Mouse (Mus musculus) liver, embryonic 16.5 days (tissue): Measurements from ENCODE around the gene Aldh1b1. TPM values are rescaled to one million over a fixed set of nuclear protein-coding genes. Genes with fewer than 3 reads are reported as not detected.
A peak's percentile ranks its signal among the peaks of the same experiment; 100 is the strongest.

Experiments
- ATAC-seq: fragments of 200-750 bp; cut with Nextera tagmentation; 2 replicates; pipeline ENCODE4 v1.8.0; 2017; ENCODE audit warnings: low read depth, mild to moderate bottlenecking, moderate number of reproducible peaks, moderate library complexity
- H3K27ac ChIP-seq: fragments of 300-500 bp; sonication (generic); 2 replicates; pipeline ENCODE4 v1.5.1; 2014; ENCODE audit warnings: mild to moderate bottlenecking, low read length
- H3K27me3 ChIP-seq: fragments of 300-500 bp; sonication (generic); 2 replicates; pipeline ENCODE4 v1.6.1; 2014; ENCODE audit warnings: low read depth, low read length, mixed read lengths; ENCODE audit not compliant: control insufficient read depth, insufficient read depth
- H3K36me3 ChIP-seq: fragments of 300-500 bp; sonication (generic); 2 replicates; pipeline ENCODE4 v1.6.1; 2014; ENCODE audit warnings: mild to moderate bottlenecking; ENCODE audit not compliant: control insufficient read depth, insufficient read depth
- H3K4me1 ChIP-seq: fragments of 300-500 bp; sonication (generic); 2 replicates; pipeline ENCODE4 v1.6.1; 2014; ENCODE audit warnings: low read depth, low read length, mixed read lengths; ENCODE audit not compliant: control insufficient read depth
- H3K4me2 ChIP-seq: fragments of 300-500 bp; sonication (generic); 2 replicates; pipeline ENCODE4 v1.6.1; 2014; ENCODE audit warnings: low read depth, low read length, mixed read lengths
- H3K4me3 ChIP-seq: fragments of 300-500 bp; sonication (generic); 2 replicates; pipeline ENCODE4 v1.5.1; 2014; ENCODE audit warnings: low read depth, mild to moderate bottlenecking, low read length
- H3K9ac ChIP-seq: fragments of 300-500 bp; sonication (generic); 2 replicates; pipeline ENCODE4 v1.6.1; 2014; ENCODE audit warnings: low read depth, low read length
- H3K9me3 ChIP-seq: fragments of 300-500 bp; sonication (generic); replicated peaks from 2 replicates; pipeline ENCODE4 v1.6.1; 2016; ENCODE audit warnings: low read length; ENCODE audit not compliant: control insufficient read depth
- WGBS: fragments of 180-500 bp; shearing (Covaris S2); extraction: QIAGEN DNeasy Blood & Tissue Kit; methylation state at CpG from one replicate; pipeline ENCODE4 v1.1.7; 2014; ENCODE audit not compliant: insufficient replicate concordance; 5-methylcytosine and 5-hydroxymethylcytosine counted together
- polyA plus RNA-seq: library from polyadenylated mRNA; unstranded; fragments of >200 nt; fragmentation: Nextera tagmentation; extraction: Ambion mirVana; gene quantifications from 2 replicates; pipeline ENCODE4 v1.2.1, GENCODE M21; 2015

The Aldh1b1 gene
- polyA plus RNA-seq, 1 experiment from 2014 or later = 114 TPM

- 31% methylated on average over 4 of the region's 4 CpGs for WGBS
Measured at GRCm38 (mm10) chr4:45818814-45819207, 20.0 kb downstream of the Aldh1b1 start.

DNA sequence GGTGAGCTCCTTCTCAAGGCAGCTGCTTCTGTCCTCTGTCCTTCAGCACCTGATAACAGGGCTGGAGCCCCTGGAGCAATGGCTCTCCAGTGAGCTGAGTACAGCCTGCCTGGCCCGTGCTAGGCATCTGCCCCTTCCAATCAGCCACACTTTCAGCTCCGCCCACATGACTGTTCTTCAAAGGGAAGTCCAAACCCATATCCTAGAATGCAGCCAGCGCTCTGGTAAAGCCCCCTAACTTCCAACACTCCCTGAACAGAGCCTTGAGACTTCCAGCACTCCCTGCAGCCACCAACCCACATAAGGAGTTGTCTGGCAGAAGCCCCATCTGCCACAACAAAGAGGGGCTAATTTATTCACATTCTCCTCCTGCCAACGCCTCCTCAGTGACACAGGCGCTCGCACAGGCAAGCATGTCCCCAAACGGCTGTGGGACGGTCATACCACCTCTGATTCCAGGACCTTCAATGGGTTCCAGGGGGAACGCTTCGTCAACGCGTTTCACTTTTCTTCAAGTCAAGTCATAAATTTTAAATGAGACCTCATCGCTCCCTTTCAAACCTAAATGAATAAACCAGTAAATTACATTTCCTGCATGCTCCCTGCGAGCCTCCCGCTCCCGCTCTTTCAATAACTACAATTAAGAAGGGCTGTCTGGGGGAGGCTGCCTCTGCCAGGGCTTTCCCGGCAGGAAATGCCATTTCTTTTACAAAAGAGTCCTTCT lies 20.5 kb downstream of the Aldh1b1 start:
- ATAC-seq = no peak
- 4% methylated on average over 17 of the region's 17 CpGs for WGBS
- H3K27ac ChIP-seq = no peak overlapping the region
- no peaks in the 10 kb centered on the region for H3K9me3 ChIP-seq
- peaks cover 13% of the 10 kb centered on the region for H3K27me3 ChIP-seq
- H3K4me1 ChIP-seq = no peaks in the 10 kb centered on the region
- no peak overlapping the region for H3K4me3 ChIP-seq
- no peaks in the 10 kb centered on the region for H3K36me3 ChIP-seq
- H3K9ac ChIP-seq = no peak overlapping the region
- H3K4me2 ChIP-seq = peak overlapping the region; percentile 0; the same call in 1 of the 2 replicates

More at GRCm38 (mm10) chr4:45818814-45819207, 20.0 kb downstream of the Aldh1b1 start:
- H3K4me3 ChIP-seq = no peak overlapping the region
- H3K4me1 ChIP-seq = no peaks in the 10 kb centered on the region
- H3K9me3 ChIP-seq = no peaks in the 10 kb centered on the region
- ATAC-seq = no peak
- H3K27me3 ChIP-seq = peaks cover 7% of the 10 kb centered on the region
- no peak overlapping the region for H3K27ac ChIP-seq
- no peak overlapping the region for H3K9ac ChIP-seq
- H3K4me2 ChIP-seq = peak overlapping the region; percentile 0; the same call in 1 of the 2 replicates
- no peaks in the 10 kb centered on the region for H3K36me3 ChIP-seq

- Histone ChIP-seq H3K4me1 (no peaks in the 10 kb centered on the region), H3K9ac (no peak overlapping the region), H3K27ac (no peak overlapping the region), H3K9me3 (no peaks in the 10 kb centered on the region), H3K27me3 (peaks cover 22% of the 10 kb centered on the region), H3K36me3 (no peaks in the 10 kb centered on the region), H3K4me2 (no peak overlapping the region), H3K4me3 (no peak overlapping the region)
- WGBS = 31% methylated on average over 8 of the region's 8 CpGs
- no peak for ATAC-seq
Measured at GRCm38 (mm10) chr4:45820074-45820830, 21.4 kb downstream of the Aldh1b1 start.

DNA sequence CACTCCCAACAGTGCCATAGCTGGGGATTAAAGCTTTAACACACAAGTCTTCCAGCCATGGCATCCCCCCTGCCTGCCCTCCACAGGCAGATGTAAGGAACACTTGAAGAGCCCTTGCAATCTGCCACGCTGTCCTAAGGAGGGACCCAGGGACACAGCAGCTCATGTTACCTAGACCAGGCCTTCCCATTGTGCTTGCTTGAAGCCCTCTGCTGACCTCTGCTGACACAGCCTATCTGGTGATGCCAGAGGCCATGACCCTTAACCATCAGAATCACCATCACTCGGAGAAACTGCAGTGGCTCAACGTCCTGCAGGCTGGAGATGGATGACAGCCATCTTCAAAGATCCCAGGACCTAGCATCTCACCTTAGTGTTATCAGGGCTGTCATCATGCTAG lies 23.2 kb downstream of the Aldh1b1 start:
- Histone ChIP-seq H3K9me3 (no peaks in the 10 kb centered on the region), H3K4me3 (no peak overlapping the region), H3K4me1 (no peaks in the 10 kb centered on the region), H3K27ac (no peak overlapping the region), H3K9ac (no peak overlapping the region), H3K27me3 (peaks cover 39% of the 10 kb centered on the region), H3K4me2 (no peak overlapping the region), H3K36me3 (no peaks in the 10 kb centered on the region)
- no peak for ATAC-seq
- WGBS = 29% methylated on average over 3 of the region's 3 CpGs

GRCm38 (mm10) chr4:45822781-45823575 lies 24.2 kb downstream of the Aldh1b1 start:
- Histone ChIP-seq H3K27ac (no peak overlapping the region), H3K9me3 (no peaks in the 10 kb centered on the region), H3K4me1 (no peaks in the 10 kb centered on the region), H3K4me3 (no peak overlapping the region), H3K4me2 (no peak overlapping the region), H3K9ac (no peak overlapping the region), H3K36me3 (no peaks in the 10 kb centered on the region), H3K27me3 (peaks cover 47% of the 10 kb centered on the region)
- ATAC-seq = no peak
- 37% methylated on average over 11 of the region's 11 CpGs for WGBS

- WGBS = 8% methylated on average over 10 of the region's 10 CpGs
- H3K4me1 ChIP-seq = no peaks in the 10 kb centered on the region
- H3K4me2 ChIP-seq = no peak overlapping the region
- no peak overlapping the region for H3K27ac ChIP-seq
- no peak overlapping the region for H3K9ac ChIP-seq
- no peaks in the 10 kb centered on the region for H3K9me3 ChIP-seq
- no peak overlapping the region for H3K4me3 ChIP-seq
- no peaks in the 10 kb centered on the region for H3K36me3 ChIP-seq
- peaks cover 51% of the 10 kb centered on the region for H3K27me3 ChIP-seq
- no peak for ATAC-seq
Measured at GRCm38 (mm10) chr4:45824049-45824760, 25.4 kb downstream of the Aldh1b1 start.

GRCm38 (mm10) chr4:45824761-45825556 lies 26.1 kb downstream of the Aldh1b1 start:
- Histone ChIP-seq H3K27ac (no peak overlapping the region), H3K9ac (no peak overlapping the region), H3K4me1 (no peaks in the 10 kb centered on the region), H3K4me3 (no peak overlapping the region), H3K4me2 (no peak overlapping the region), H3K27me3 (peaks cover 54% of the 10 kb centered on the region), H3K36me3 (no peaks in the 10 kb centered on the region), H3K9me3 (no peaks in the 10 kb centered on the region)
- 25% methylated on average over 14 of the region's 14 CpGs for WGBS
- no peak for ATAC-seq
